Mouse (Mus musculus): ENCODE measurements around the gene Arap2.
A peak's percentile ranks its signal among the peaks of the same experiment; 100 is the strongest.

Gene Arap2

DNA sequence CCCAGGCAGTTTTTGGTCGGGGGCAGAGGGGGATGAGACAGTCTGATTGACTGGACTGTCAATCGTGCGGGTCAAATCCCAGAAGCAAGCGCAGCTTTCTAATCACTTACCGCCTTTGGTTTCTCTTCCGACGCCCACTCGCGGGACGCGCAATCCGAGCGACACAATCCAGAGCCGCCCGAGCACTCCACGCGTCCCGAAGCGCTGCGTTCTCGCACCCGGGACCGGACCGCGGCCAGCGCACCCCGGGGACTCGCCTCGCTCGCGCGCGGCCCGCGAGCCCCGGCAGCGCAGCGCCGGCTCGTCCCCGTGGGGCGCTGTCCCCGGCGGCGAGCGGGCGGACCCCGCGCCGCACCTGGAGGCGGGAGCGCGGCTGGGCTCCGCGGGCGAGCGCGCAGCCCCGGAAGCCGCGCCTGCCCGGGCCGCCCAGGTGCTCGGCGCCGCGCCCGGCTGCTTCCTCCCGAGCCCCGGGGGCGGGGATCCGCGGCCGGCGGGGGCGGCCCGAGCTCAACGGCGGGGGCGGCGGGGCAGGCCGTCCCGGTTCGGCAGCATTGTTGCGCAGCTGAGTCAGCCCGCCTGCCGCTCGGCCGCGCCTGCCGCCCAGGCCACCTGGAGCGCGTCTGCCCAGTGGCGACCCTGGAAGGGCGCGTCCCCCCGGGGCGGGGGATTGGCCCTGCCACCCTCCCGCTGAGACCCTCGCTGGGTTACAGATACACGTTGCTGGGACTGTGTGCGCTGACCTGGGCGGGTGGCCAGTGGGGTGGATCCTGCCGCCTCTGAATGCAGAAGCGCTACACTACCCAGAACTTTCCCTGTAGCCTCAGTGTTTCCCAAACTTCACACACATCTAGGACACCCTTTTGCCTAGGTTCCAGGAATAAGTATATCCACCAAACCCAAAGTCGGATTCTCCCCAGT, at the start of gene Arap2:
Gene Arap2, minus strand, starts transcription at position 376 of the 918 bp plus-strand sequence.
- H3K36me3 ChIP-seq (ENCODE audit: control insufficient read depth, insufficient read depth, low read length, poor library complexity, severe bottlenecking), result no peaks in the 10 kb centered on the region
- no peaks in the 10 kb centered on the region for H3K27me3 ChIP-seq (ENCODE audit: control insufficient read depth, insufficient read depth, low read length, poor library complexity, severe bottlenecking)
- peak; percentile 83 for DNase-seq (ENCODE audit: low read depth, low spot score)

DNA sequence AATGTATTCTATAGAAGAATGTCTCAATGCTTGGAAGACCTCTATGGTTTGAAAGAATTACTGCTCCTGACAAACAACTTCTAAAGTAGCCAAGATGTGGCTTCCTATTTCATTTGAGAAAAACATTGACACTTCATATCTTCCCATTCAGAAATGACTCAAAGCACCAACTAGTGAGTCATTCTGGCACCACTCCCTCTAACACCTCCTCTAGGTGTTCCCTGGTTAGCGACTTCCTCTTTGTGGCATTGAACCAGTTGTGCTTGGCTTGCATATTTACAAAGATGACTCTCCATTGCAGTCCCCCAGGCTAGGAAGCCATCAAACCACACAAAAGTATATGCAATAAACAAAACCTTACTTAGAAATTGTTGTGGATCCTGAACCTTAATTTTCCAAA, 49.8 kb upstream of the Arap2 start:
- H3K36me3 ChIP-seq (ENCODE audit: control insufficient read depth, insufficient read depth, low read length, poor library complexity, severe bottlenecking), result no peaks in the 10 kb centered on the region
- H3K27me3 ChIP-seq (ENCODE audit: control insufficient read depth, insufficient read depth, low read length, poor library complexity, severe bottlenecking), result no peaks in the 10 kb centered on the region
- DNase-seq (ENCODE audit: low read depth, low spot score), result peak; percentile 69

DNA sequence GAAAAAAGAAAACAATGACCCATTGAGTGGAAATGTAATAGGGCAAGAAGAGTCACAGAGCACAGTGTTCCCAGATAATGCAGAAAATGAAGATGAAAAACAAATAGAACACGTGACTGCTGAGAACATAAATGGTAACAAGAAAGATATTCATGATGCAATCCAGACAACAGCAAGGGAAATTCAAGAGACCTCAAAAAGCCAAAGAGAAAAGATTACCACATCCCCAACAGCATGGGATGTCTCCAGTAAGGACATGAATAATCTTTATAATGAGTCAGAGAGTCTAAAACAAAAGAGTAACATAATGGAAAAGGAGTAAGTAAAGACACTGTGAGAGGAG, 48.1 kb upstream of the Arap2 start:
- H3K36me3 ChIP-seq (ENCODE audit: control insufficient read depth, insufficient read depth, low read length, poor library complexity, severe bottlenecking), result no peaks in the 10 kb centered on the region
- no peak for DNase-seq (ENCODE audit: low read depth, low spot score)
- H3K27me3 ChIP-seq (ENCODE audit: control insufficient read depth, insufficient read depth, low read length, poor library complexity, severe bottlenecking), result no peaks in the 10 kb centered on the region

DNA sequence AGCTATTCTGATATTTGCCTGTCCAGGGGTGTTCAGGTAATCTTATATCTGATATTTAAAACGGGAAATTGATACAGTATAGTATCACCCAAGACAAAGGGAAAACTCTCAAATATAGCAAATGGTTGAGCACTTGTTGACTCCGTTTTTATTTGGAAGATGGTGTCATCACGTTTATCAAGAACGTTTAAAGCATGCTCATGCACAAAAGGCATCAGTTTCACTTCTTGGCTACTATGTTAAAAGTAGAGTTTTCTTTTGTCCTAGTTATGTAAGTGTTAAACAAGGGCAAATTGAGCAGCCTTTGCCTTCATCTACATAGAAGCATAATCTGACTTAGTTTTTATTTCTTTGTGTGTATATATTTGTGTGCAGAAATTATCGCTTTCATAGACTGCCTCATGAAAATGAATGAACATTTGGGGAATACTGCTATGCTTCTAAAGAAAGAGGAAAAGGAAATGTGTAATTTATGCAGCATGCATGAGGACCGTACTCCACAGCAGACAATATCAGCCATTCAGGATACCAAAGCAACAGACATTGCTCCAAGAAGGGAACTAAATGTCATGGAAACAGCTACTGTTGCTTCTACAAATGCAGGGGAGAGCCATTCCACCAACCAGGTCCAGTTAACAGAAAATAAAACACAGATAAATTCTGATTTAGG, 47.6 kb upstream of the Arap2 start, which contains the start of gene Dthd1:
Gene Dthd1, plus strand, starts transcription at position 422 of the 670 bp plus-strand sequence.
- Histone ChIP-seq H3K27me3 (ENCODE audit: control insufficient read depth, insufficient read depth, low read length, poor library complexity, severe bottlenecking) (no peaks in the 10 kb centered on the region), H3K36me3 (ENCODE audit: control insufficient read depth, insufficient read depth, low read length, poor library complexity, severe bottlenecking) (no peaks in the 10 kb centered on the region)
- no peak for DNase-seq (ENCODE audit: low read depth, low spot score)

DNA sequence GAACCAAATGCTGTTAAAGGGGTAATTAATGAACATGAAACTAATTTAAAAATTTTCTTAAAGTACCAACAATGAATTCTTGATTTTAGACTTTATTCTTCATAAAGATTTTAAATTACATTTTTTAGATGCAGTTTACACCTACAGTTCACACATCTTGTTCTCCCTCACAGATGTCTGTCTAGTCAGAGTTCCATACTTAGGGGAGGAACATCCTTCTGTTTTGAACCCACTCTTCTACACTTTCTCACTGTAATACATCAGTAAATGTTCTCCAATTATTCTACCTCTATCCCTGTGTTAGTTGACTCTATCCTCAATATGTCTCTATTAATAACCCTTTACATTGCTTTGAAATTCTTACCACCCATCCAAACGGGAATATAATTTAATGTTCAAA, 26.8 kb upstream of the Arap2 start:
- H3K36me3 ChIP-seq (ENCODE audit: control insufficient read depth, insufficient read depth, low read length, poor library complexity, severe bottlenecking), result no peaks in the 10 kb centered on the region

DNA sequence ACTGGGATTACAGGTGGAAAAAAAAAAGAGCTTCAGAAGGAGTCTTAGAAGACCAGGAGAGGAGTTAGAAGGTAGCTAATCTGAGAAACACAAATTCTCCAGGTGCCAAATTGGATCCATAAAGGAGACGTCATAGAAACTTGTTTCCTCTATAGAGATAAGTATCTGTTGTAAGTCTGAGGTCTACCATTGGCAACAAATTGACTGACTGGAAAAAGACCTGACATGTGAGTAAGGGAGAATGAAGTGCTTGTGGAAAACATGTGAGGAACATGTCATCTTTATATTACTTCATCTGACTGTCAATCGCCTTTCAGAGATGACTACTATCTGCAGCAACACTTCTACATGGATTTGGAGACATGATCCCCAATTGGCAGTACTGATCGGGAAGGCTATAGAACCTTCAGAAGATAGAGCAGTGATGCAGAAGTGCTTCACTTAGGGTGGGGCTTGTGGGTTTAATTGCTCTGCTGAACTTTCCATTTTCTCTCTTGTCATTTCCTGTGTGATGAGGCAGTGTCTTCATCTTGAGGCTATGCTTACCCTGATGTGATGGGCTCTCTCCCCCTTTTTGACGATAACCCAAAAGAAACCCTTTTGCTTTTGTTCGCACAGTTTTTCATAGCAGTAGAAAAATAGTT, 25.1 kb upstream of the Arap2 start:
- Histone ChIP-seq H3K27me3 (ENCODE audit: control insufficient read depth, insufficient read depth, low read length, poor library complexity, severe bottlenecking) (no peaks in the 10 kb centered on the region), H3K36me3 (ENCODE audit: control insufficient read depth, insufficient read depth, low read length, poor library complexity, severe bottlenecking) (no peaks in the 10 kb centered on the region)
- DNase-seq (ENCODE audit: low read depth, low spot score), result peak; percentile 76

More for the DNA sequence above, 26.8 kb upstream of the Arap2 start:
- no peaks in the 10 kb centered on the region for H3K27me3 ChIP-seq (ENCODE audit: control insufficient read depth, insufficient read depth, low read length, poor library complexity, severe bottlenecking)
- no peak for DNase-seq (ENCODE audit: low read depth, low spot score)

DNA sequence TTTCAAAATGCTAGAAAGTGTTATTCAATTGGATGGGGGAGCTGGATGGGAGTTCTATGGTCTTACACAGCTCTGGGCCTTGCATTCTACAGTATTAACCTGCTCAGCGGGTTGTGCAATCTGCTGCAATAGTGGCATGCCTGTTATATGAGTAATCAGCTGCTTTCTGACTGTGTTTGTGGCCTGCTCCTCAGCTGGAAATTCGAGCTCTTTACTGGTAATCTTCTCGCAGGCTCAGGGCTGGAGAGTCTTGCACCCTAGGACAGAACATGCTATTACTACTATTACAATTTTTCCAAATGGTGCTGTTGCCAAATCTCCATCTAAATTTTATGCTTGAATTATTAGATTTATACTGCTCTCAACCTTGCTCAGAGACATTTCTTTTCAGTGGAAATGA, 20.9 kb upstream of the Arap2 start:
- Histone ChIP-seq H3K27me3 (ENCODE audit: control insufficient read depth, insufficient read depth, low read length, poor library complexity, severe bottlenecking) (no peaks in the 10 kb centered on the region), H3K36me3 (ENCODE audit: control insufficient read depth, insufficient read depth, low read length, poor library complexity, severe bottlenecking) (no peaks in the 10 kb centered on the region)
- DNase-seq (ENCODE audit: low read depth, low spot score), result no peak

DNA sequence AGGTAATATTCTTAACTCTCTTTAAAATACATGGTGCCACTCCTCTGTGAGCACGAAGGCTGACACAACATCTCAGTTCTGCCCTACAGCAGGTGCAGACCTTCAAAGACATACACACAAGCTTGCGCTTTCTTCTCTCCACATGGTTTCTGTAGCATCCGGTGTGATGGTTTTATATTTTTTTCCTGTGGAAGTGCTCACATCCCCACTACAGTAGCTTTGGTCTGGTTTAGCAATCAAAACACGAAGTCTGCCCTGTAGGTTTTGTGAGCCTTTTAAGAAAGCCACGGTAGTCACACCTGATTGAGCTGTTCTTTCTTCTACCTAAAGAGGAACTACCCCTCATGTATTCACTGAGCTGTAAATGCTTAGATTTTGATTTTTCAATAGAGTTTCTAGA, 12.7 kb upstream of the Arap2 start:
- H3K27me3 ChIP-seq (ENCODE audit: control insufficient read depth, insufficient read depth, low read length, poor library complexity, severe bottlenecking), result no peaks in the 10 kb centered on the region
- no peaks in the 10 kb centered on the region for H3K36me3 ChIP-seq (ENCODE audit: control insufficient read depth, insufficient read depth, low read length, poor library complexity, severe bottlenecking)
- peak; percentile 80 for DNase-seq (ENCODE audit: low read depth, low spot score)

DNA sequence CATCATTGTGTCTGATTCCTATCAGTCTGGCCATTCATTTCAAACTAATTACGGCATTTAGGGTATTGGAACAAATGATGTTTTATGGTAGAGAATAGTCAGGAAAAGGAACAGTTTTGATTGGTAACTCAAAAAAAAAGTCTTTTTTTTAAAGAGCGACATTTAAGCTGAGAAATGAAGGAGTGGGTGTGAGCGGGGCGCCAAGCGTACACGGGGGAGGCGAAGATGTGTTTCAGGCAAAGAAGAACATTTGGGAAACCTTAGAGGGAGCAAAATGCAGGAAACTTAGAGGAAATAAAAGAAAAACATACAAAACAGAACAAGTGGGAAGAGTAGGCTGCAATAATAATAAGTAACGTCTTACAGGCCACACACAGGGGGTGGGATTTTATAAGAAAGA, 11.8 kb upstream of the Arap2 start:
- H3K27me3 ChIP-seq (ENCODE audit: control insufficient read depth, insufficient read depth, low read length, poor library complexity, severe bottlenecking), result no peaks in the 10 kb centered on the region
- no peak for DNase-seq (ENCODE audit: low read depth, low spot score)
- no peaks in the 10 kb centered on the region for H3K36me3 ChIP-seq (ENCODE audit: control insufficient read depth, insufficient read depth, low read length, poor library complexity, severe bottlenecking)

DNA sequence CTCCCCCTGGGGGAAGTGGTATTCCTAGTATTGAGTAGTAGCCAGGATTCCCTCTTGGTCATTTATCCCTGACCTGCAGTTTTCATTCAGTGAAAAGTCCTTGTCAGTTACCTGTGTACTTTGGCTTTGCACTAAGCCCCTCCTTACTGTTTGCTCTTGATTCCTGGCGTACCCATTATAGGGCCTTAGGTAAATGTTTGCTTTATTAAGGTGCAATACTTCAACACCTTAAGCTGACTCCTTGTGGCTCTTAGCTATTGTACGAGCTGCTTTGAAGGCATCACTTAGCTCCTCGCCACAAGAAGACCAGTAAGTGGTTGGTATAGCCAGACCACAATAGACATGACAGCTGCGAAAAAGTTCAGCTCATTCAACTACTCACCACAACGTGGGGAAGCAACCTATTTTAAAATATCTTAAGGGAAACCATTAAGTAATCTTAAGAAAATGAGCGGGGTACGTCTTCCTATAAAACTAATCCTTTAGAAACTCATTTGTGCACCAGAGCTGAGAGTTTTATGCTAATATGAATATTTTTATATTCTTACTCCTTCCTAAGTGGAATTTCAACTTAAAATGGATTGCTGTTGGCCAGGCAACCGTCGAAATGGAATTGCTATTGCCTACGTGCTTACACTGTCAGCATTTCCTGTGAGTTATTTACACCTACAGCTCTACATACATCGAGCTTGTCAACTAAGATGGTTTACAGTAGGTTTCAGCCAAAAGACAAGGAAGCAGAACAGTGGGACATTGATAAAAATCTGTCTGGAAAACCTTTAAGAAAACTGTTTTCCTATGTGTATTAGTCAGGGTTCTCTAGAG, 6.0 kb upstream of the Arap2 start:
- Histone ChIP-seq H3K27me3 (ENCODE audit: control insufficient read depth, insufficient read depth, low read length, poor library complexity, severe bottlenecking) (no peaks in the 10 kb centered on the region), H3K36me3 (ENCODE audit: control insufficient read depth, insufficient read depth, low read length, poor library complexity, severe bottlenecking) (no peaks in the 10 kb centered on the region)
- DNase-seq (ENCODE audit: low read depth, low spot score), result no peak

DNA sequence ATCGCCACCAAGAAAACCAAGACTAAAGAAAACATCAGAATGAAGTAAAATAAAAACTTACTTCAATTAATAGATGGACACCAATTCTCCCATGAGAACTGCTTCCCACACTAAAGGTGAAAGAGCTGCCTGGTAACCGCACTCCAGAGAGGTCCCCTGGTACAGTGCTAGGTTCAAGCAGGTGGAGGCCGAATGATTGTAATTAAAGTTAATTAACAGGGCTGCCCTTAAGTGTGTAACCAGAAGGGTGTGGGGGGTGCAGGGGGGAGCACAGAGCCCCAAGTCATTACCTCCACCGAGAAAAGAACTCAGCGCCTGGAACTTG, 538 bp downstream of the Arap2 start:
- no peaks in the 10 kb centered on the region for H3K27me3 ChIP-seq (ENCODE audit: control insufficient read depth, insufficient read depth, low read length, poor library complexity, severe bottlenecking)
- no peak for DNase-seq (ENCODE audit: low read depth, low spot score)
- no peaks in the 10 kb centered on the region for H3K36me3 ChIP-seq (ENCODE audit: control insufficient read depth, insufficient read depth, low read length, poor library complexity, severe bottlenecking)

DNA sequence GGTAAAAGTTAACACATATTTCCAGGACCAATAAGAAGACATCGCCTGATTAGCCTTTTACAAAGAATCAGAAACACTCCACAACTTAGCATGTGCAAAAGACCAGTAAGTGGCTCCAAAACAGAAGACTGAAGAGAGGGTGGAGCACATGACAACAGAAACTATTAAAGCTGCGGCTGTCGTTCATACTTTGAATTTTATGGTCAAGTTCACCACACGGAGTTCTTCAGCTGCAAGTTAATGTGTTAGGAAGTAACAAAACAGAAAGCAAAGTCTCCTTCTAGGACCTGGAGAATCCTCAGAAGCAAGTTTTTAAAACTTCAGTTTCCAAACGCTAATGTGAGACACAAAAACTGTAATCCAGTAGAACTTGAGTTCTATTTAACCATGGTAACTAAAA, 1.8 kb downstream of the Arap2 start:
- Histone ChIP-seq H3K36me3 (ENCODE audit: control insufficient read depth, insufficient read depth, low read length, poor library complexity, severe bottlenecking) (no peaks in the 10 kb centered on the region), H3K27me3 (ENCODE audit: control insufficient read depth, insufficient read depth, low read length, poor library complexity, severe bottlenecking) (no peaks in the 10 kb centered on the region)
- peak; percentile 24 for DNase-seq (ENCODE audit: low read depth, low spot score)

DNA sequence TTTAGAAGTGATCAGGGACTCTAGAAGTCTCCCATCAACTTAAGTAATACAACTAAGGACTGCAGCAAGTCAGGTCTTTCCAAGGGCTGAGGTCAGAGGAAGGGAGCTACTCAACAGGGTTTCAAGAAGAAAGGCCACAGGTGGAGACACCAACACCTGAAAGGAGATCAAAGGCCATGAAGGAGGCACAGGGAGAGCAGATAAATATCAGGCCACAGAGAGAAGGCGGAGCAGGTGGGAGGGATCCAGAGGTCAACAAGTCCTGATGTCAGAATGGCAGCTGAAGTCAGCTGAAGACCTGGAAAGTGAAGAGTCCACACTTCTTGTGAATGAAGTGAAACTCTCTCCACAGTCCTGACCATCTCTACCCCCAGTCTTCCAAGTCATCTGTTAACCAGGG, 2.9 kb downstream of the Arap2 start:
- Histone ChIP-seq H3K36me3 (ENCODE audit: control insufficient read depth, insufficient read depth, low read length, poor library complexity, severe bottlenecking) (no peaks in the 10 kb centered on the region), H3K27me3 (ENCODE audit: control insufficient read depth, insufficient read depth, low read length, poor library complexity, severe bottlenecking) (no peaks in the 10 kb centered on the region)
- no peak for DNase-seq (ENCODE audit: low read depth, low spot score)

DNA sequence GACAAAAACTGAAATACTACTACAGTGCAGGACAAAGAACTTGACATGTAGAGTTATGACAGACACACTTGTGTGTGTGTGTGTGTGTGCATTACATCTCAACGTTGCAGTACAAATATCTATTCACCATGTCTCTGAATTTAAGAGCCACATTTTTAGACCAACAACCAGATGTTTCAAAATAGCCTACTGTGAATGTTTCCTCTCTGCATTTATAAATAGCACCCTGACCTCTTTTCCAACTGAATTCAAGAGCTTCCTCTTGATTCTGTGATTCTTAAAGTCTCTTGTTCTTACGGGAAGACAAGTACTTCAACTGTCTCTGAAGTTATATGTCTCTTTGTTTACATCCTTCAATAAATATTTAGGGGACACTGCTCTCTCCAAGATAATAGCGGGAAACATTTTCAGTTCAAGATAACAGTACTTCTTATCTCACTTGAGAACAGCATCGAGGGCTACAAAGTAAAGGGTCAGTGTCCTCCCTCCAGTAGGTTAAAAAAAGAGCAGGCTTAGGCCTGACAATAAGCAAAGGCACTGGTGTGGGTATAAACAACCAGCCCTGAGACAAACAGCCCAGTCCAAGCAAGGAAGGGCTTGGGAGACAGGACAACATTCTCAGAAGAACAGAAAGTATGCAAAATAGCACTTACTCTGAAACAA, 3.5 kb downstream of the Arap2 start:
- DNase-seq (ENCODE audit: low read depth, low spot score), result no peak
- Histone ChIP-seq H3K36me3 (ENCODE audit: control insufficient read depth, insufficient read depth, low read length, poor library complexity, severe bottlenecking) (no peaks in the 10 kb centered on the region), H3K27me3 (ENCODE audit: control insufficient read depth, insufficient read depth, low read length, poor library complexity, severe bottlenecking) (no peaks in the 10 kb centered on the region)

Measured in splenic B cell, adult 2 months (primary cell).